Mouse (Mus musculus) kidney, postnatal 0 days (tissue): ENCODE data around the gene Sf3b3. TPM values are rescaled to one million over a fixed set of nuclear protein-coding genes. Genes with fewer than 3 reads are reported as not detected.

Source experiments
- ATAC-seq: fragments of 200-750 bp; cut with Nextera tagmentation; replicated peaks from 2 replicates; pipeline ENCODE4 v1.8.0; 2017; ENCODE audit warnings: low read depth, moderate number of reproducible peaks, moderate TSS enrichment, moderate library complexity; ENCODE audit not compliant: low FRiP score
- DNase-seq: peaks from one replicate; pipeline ENCODE4 v3.0.0-alpha.2; 2016; ENCODE audit warnings: low spot score
- H3K27ac ChIP-seq: fragments of 300-500 bp; sonication (generic); 2 replicates; pipeline ENCODE4 v1.5.1; 2014; ENCODE audit warnings: mild to moderate bottlenecking
- H3K27me3 ChIP-seq: fragments of 300-500 bp; sonication (generic); 2 replicates; pipeline ENCODE4 v1.6.1; 2014; ENCODE audit warnings: low read length, mixed read lengths; ENCODE audit not compliant: insufficient read depth
- H3K36me3 ChIP-seq: fragments of 300-500 bp; sonication (generic); 2 replicates; pipeline ENCODE4 v1.6.1; 2014; ENCODE audit warnings: low read length, mixed read lengths; ENCODE audit not compliant: insufficient read depth
- H3K4me1 ChIP-seq: fragments of 300-500 bp; sonication (generic); replicated peaks from 2 replicates; pipeline ENCODE4 v1.6.1; 2014; ENCODE audit warnings: antibody characterized with exemption, low read length, mixed read lengths; ENCODE audit not compliant: insufficient read depth
- H3K4me2 ChIP-seq: fragments of 300-500 bp; sonication (generic); 2 replicates; pipeline ENCODE4 v1.6.1; 2014; ENCODE audit warnings: mild to moderate bottlenecking, low read length, moderate library complexity, mixed read lengths
- H3K4me3 ChIP-seq: fragments of 300-500 bp; sonication (generic); replicated peaks from 2 replicates; pipeline ENCODE4 v1.5.1; 2014; ENCODE audit warnings: low read depth, low read length
- H3K9ac ChIP-seq: fragments of 300-500 bp; sonication (generic); 2 replicates; pipeline ENCODE4 v1.6.1; 2014; ENCODE audit warnings: low read depth, low read length
- H3K9me3 ChIP-seq: fragments of 300-500 bp; sonication (generic); replicated peaks from 2 replicates; pipeline ENCODE4 v1.6.1; 2016; ENCODE audit warnings: low read length, inconsistent platforms, mixed read lengths
- CTCF ChIP-seq: IDR thresholded peaks from 2 replicates; pipeline ENCODE4 v1.5.1; 2016; ENCODE audit warnings: antibody characterized with exemption, low read depth, mild to moderate bottlenecking, moderate library complexity
- WGBS: fragments of 180-500 bp; shearing (Covaris S2); extraction: QIAGEN DNeasy Blood & Tissue Kit; methylation state at CpG from one replicate; pipeline ENCODE4 v1.1.7; 2014; 5-methylcytosine and 5-hydroxymethylcytosine counted together
- polyA plus RNA-seq: library from polyadenylated mRNA; unstranded; fragments of >200 nt; fragmentation: Nextera tagmentation; extraction: Ambion mirVana; gene quantifications from 2 replicates; pipeline ENCODE4 v1.2.1, GENCODE M21; 2015

Gene Sf3b3
- polyA plus RNA-seq, 1 experiment from 2014 or later: 80.1 TPM

DNA sequence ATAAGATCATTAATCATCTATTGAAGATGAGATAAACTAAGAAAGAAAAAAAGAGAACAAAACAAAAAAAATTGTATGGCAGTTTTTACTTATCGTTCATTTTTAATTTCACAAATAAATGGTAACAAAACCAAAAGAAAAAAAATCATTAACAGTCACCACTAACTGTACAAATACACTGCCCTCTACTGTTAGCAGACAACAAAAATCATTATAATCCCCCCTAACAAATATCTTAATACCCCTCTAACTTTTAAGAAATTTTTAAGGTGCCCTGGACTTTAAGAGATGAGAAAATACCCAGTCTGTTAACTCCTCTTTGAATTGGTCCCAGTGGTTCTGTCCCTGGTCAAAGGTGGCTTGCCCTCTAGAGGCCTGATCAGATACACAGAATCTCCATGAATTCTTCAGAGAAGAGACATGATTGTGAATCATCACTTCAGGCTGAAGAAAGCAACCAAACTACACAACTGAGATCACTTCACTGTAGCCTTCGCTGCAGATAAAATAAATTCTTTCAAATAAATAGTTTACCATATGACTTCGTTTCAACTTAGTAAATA is 4.5 kb downstream of the Sf3b3 start:
- Histone ChIP-seq H3K27me3 (no peaks in the 10 kb centered on the region), H3K9ac (no peak overlapping the region), H3K4me3 (no peak overlapping the region), H3K27ac (no peak overlapping the region), H3K36me3 (peaks cover 58% of the 10 kb centered on the region), H3K4me2 (no peak overlapping the region), H3K9me3 (no peaks in the 10 kb centered on the region), H3K4me1 (no peaks in the 10 kb centered on the region)
- DNase-seq (peak; percentile 22), ATAC-seq (no peak)
- WGBS: 91% methylated on average over 3 of the region's 3 CpGs
- TF ChIP-seq CTCF: peak; percentile 28; the same call in 1 of the 2 replicates

- H3K4me3 ChIP-seq: no peak overlapping the region
- no peaks in the 10 kb centered on the region for H3K27me3 ChIP-seq
- no peak for TF ChIP-seq CTCF
- H3K4me2 ChIP-seq: no peak overlapping the region
- WGBS: 79% methylated on average over 3 of the region's 3 CpGs
- H3K9me3 ChIP-seq: no peaks in the 10 kb centered on the region
- H3K9ac ChIP-seq: no peak overlapping the region
- no peak for DNase-seq
- peaks cover 77% of the 10 kb centered on the region for H3K36me3 ChIP-seq
- no peak overlapping the region for H3K27ac ChIP-seq
- H3K4me1 ChIP-seq: no peaks in the 10 kb centered on the region
- no peak for ATAC-seq
Observed at GRCm38 (mm10) chr8:110831956-110832355, 14.6 kb downstream of the Sf3b3 start.

- Histone ChIP-seq H3K4me3 (no peak overlapping the region), H3K9ac (no peak overlapping the region), H3K27me3 (no peaks in the 10 kb centered on the region), H3K9me3 (no peaks in the 10 kb centered on the region), H3K4me1 (no peaks in the 10 kb centered on the region), H3K27ac (no peak overlapping the region), H3K36me3 (peaks cover 80% of the 10 kb centered on the region), H3K4me2 (no peak overlapping the region)
- DNase-seq (no peak), ATAC-seq (no peak)
- 79% methylated on average over 3 of the region's 3 CpGs for WGBS
- TF ChIP-seq CTCF: no peak
Observed at GRCm38 (mm10) chr8:110828511-110828910, 18.1 kb downstream of the Sf3b3 start.

DNA sequence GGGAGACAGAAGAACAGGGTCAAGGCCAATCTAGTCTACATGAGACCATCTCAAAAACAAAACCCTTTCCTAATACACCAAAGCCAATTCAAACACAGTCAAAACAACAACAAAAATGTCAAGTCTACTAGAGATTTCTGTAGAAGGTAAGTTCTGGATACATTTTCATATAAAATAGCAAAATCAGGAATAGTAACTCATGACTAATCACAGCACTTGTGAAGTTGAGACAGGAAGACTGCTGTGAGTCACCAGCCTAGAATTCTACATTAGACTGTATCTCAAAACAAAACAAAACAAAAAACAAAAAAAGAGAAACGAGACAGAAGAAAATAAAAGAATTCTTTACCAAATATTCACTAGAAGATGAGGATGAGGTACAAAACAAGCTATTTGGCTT is 21.7 kb downstream of the Sf3b3 start:
- Histone ChIP-seq H3K9ac (no peak overlapping the region), H3K27me3 (no peaks in the 10 kb centered on the region), H3K27ac (no peak overlapping the region), H3K9me3 (no peaks in the 10 kb centered on the region), H3K4me2 (no peak overlapping the region), H3K4me1 (no peaks in the 10 kb centered on the region), H3K36me3 (peaks cover 82% of the 10 kb centered on the region), H3K4me3 (no peak overlapping the region)
- DNase-seq: no peak
- no peak for TF ChIP-seq CTCF
- WGBS: 86% methylated on average over 1 of the region's 1 CpGs
- no peak for ATAC-seq

DNA sequence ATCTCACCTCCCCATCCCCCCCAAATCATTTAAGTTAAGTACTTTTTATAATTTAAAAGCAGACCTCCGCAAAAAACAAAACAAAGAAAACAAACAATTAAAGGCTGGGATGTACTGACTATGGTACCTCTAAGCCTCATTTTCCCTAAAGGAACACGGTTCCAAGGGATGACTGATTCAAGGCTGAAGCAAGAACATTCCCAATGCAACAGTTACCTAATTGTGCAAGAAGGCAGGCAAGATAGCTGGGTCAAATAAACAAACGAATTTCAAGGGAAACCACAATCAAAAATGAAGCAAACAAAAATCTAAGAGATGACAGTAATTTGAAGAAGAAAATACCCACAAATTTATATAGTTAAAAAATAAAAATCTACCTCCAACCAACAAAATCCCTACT is 24.6 kb downstream of the Sf3b3 start:
- TF ChIP-seq CTCF: no peak
- H3K4me3 ChIP-seq: no peak overlapping the region
- H3K9ac ChIP-seq: no peak overlapping the region
- H3K27me3 ChIP-seq: no peaks in the 10 kb centered on the region
- no peaks in the 10 kb centered on the region for H3K9me3 ChIP-seq
- no peak overlapping the region for H3K27ac ChIP-seq
- no peaks in the 10 kb centered on the region for H3K4me1 ChIP-seq
- ATAC-seq (no peak), DNase-seq (no peak)
- H3K36me3 ChIP-seq: peaks cover 94% of the 10 kb centered on the region
- WGBS: 84% methylated on average over 3 of the region's 3 CpGs
- H3K4me2 ChIP-seq: no peak overlapping the region

DNA sequence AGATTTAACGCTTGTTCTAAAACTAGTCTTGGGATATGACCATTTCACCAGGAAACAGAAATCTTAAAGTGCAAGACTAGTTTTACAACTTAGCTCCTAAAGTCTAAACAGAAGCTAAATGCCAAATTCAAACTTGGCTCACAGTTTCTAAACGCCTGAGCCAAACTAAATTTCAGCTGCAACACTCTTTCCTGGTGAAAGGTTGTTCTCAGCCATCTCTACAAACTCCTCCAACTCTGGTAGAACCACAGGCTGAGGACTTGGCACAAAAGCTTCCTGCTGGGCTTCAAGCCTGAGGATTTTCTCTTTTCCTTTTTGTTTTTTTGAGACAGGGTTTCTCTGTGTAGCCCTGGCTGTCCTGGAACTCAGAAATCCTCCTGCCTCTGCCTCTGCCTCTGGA is 26.3 kb downstream of the Sf3b3 start:
- no peak for TF ChIP-seq CTCF
- no peaks in the 10 kb centered on the region for H3K9me3 ChIP-seq
- no peaks in the 10 kb centered on the region for H3K4me1 ChIP-seq
- no peak overlapping the region for H3K4me3 ChIP-seq
- H3K27ac ChIP-seq: no peak overlapping the region
- WGBS: 88% methylated on average over 2 of the region's 2 CpGs
- no peak for DNase-seq
- no peak for ATAC-seq
- H3K27me3 ChIP-seq: no peaks in the 10 kb centered on the region
- no peak overlapping the region for H3K9ac ChIP-seq
- peaks cover 91% of the 10 kb centered on the region for H3K36me3 ChIP-seq
- H3K4me2 ChIP-seq: no peak overlapping the region

GRCm38 (mm10) chr8:110818593-110818992 is 28.0 kb downstream of the Sf3b3 start:
- H3K4me2 ChIP-seq: no peak overlapping the region
- H3K36me3 ChIP-seq: peaks cover 89% of the 10 kb centered on the region
- DNase-seq (no peak), ATAC-seq (no peak)
- WGBS: 82% methylated on average over 3 of the region's 3 CpGs
- H3K9ac ChIP-seq: no peak overlapping the region
- no peaks in the 10 kb centered on the region for H3K27me3 ChIP-seq
- no peaks in the 10 kb centered on the region for H3K9me3 ChIP-seq
- H3K4me1 ChIP-seq: no peaks in the 10 kb centered on the region
- H3K27ac ChIP-seq: no peak overlapping the region
- H3K4me3 ChIP-seq: no peak overlapping the region
- peak; percentile 60 for TF ChIP-seq CTCF
